Mouse (Mus musculus) liver, embryonic 14.5 days (tissue): ENCODE results near the gene Gm45062. TPM values are rescaled to one million over a fixed set of nuclear protein-coding genes. Genes with fewer than 3 reads are reported as not detected.

Source experiments
- ATAC-seq: fragments of 200-750 bp; cut with Nextera tagmentation; 2 replicates; pipeline ENCODE4 v1.8.0; 2017; ENCODE audit warnings: moderate number of reproducible peaks, mild to moderate bottlenecking, moderate library complexity; ENCODE audit not compliant: insufficient read depth
- DNase-seq, 3 experiments: peaks; one replicate each; pipeline ENCODE4 v3.0.0-alpha.2; 2012 to 2013; ENCODE audit warnings: low read depth in 3 of 3, low spot score in 3 of 3
- H3K27ac ChIP-seq: fragments of 300-500 bp; sonication (generic); 2 replicates; pipeline ENCODE4 v1.5.1; 2014; ENCODE audit warnings: moderate library complexity, mild to moderate bottlenecking, control low read depth, inconsistent platforms
- H3K27me3 ChIP-seq: fragments of 300-500 bp; sonication (generic); 2 replicates; pipeline ENCODE4 v1.6.1; 2014; ENCODE audit warnings: mild to moderate bottlenecking, low read length, moderate library complexity; ENCODE audit not compliant: control insufficient read depth, insufficient read depth
- H3K36me3 ChIP-seq: fragments of 300-500 bp; sonication (generic); replicated peaks from 2 replicates; pipeline ENCODE4 v1.6.1; 2014; ENCODE audit warnings: low read depth; ENCODE audit not compliant: control insufficient read depth, insufficient read depth
- H3K4me1 ChIP-seq, 2 experiments: fragments of 200-500 bp in 1 of 2; fragments of 300-500 bp in 1 of 2; sonication (generic) in 1 of 2; replicated peaks; 2 replicates each; pipeline ENCODE4 v1.6.1; 2012 to 2014; ENCODE audit warnings: antibody characterized with exemption in 1 of 2, inconsistent platforms in 1 of 2, low read length in 1 of 2; ENCODE audit not compliant: control insufficient read depth in 2 of 2, insufficient read depth in 2 of 2
- H3K4me2 ChIP-seq: fragments of 300-500 bp; sonication (generic); 2 replicates; pipeline ENCODE4 v1.6.1; 2014; ENCODE audit warnings: low read depth, mild to moderate bottlenecking, control low read depth, moderate library complexity
- H3K4me3 ChIP-seq, 2 experiments: fragments of 200-500 bp in 1 of 2; fragments of 300-500 bp in 1 of 2; sonication (generic) in 1 of 2; 2 replicates each; pipeline ENCODE4 v1.5.1; 2012 to 2014; ENCODE audit warnings: low read depth in 2 of 2, low read length in 2 of 2, mild to moderate bottlenecking in 2 of 2, control low read depth in 1 of 2, inconsistent platforms in 1 of 2, moderate library complexity in 1 of 2; ENCODE audit not compliant: insufficient read depth in 1 of 2
- H3K9ac ChIP-seq: fragments of 300-500 bp; sonication (generic); replicated peaks from 2 replicates; pipeline ENCODE4 v1.6.1; 2014; ENCODE audit warnings: mild to moderate bottlenecking, control low read depth, moderate library complexity
- H3K9me3 ChIP-seq: fragments of 300-500 bp; sonication (generic); 2 replicates; pipeline ENCODE4 v1.6.1; 2016; ENCODE audit warnings: low read length, mixed read lengths; ENCODE audit not compliant: control insufficient read depth
- CTCF ChIP-seq: IDR thresholded peaks from 2 replicates; pipeline ENCODE4 v1.5.1; 2016; ENCODE audit warnings: antibody characterized with exemption, low read depth, control low read depth
- EP300 ChIP-seq: IDR thresholded peaks from 2 replicates; pipeline ENCODE4 v1.6.1; 2016; ENCODE audit warnings: antibody characterized with exemption, low read depth
- WGBS: fragments of 180-500 bp; shearing (Covaris S2); extraction: QIAGEN DNeasy Blood & Tissue Kit; methylation state at CpG from one replicate; pipeline ENCODE4 v1.1.7; 2014; ENCODE audit not compliant: insufficient replicate concordance; 5-methylcytosine and 5-hydroxymethylcytosine counted together
- polyA plus RNA-seq, 2 experiments: library from polyadenylated mRNA; depleted of rRNA in 1 of 2; stranded (reverse) in 1 of 2; unstranded in 1 of 2; fragments of >200 nt; fragmentation: Nextera tagmentation in 1 of 2; extraction: Ambion mirVana in 1 of 2; gene quantifications; 2 replicates each; pipeline versions ENCODE4 v1.2.1 to v1.2.3; 2012 to 2014

The Gm45062 gene
- polyA plus RNA-seq, 2 experiments, result 0.86 to 1.9 TPM

GRCm38 (mm10) chr6:8465985-8466384, 206.7 kb downstream of the Gm45062 start:
- no peak overlapping the region for H3K27ac ChIP-seq
- DNase-seq (no peak), ATAC-seq (no peak)
- no peaks in the 10 kb centered on the region for H3K27me3 ChIP-seq
- H3K9ac ChIP-seq, result no peak overlapping the region
- H3K4me1 ChIP-seq, result no peaks in the 10 kb centered on the region
- whole genome bisulfite sequencing, result 65% methylated on average over 5 of the region's 5 CpGs
- no peak overlapping the region for H3K4me2 ChIP-seq
- H3K36me3 ChIP-seq, result no peaks in the 10 kb centered on the region
- H3K9me3 ChIP-seq, result no peaks in the 10 kb centered on the region
- no peak overlapping the region for H3K4me3 ChIP-seq
- TF ChIP-seq EP300 (no peak), CTCF (no peak)

- no peak for TF ChIP-seq EP300
- TF ChIP-seq CTCF, result no peak
- Histone ChIP-seq H3K4me3 (no peak overlapping the region), H3K27ac (no peak overlapping the region), H3K9me3 (no peaks in the 10 kb centered on the region), H3K9ac (no peak overlapping the region), H3K36me3 (no peaks in the 10 kb centered on the region), H3K4me1 (peaks cover 0 to 2% of the 10 kb centered on the region in 2 experiments; a peak in 2 of 4 replicates), H3K4me2 (no peak overlapping the region), H3K27me3 (no peaks in the 10 kb centered on the region)
- DNase-seq (no peak), ATAC-seq (no peak)
- WGBS, result 69% methylated on average over 10 of the region's 10 CpGs
These were observed 208.6 kb downstream of the Gm45062 start for GRCm38 (mm10) chr6:8467667-8468337.

- WGBS, result 92% methylated on average over 3 of the region's 3 CpGs
- no peaks in the 10 kb centered on the region for H3K36me3 ChIP-seq
- H3K27ac ChIP-seq, result no peak overlapping the region
- no peak for ATAC-seq
- H3K27me3 ChIP-seq, result no peaks in the 10 kb centered on the region
- TF ChIP-seq CTCF (no peak), EP300 (no peak)
- no peaks in the 10 kb centered on the region for H3K9me3 ChIP-seq
- H3K4me2 ChIP-seq, result no peak overlapping the region
- DNase-seq, result no peak
- H3K9ac ChIP-seq, result no peak overlapping the region
- peaks cover 0 to 10% of the 10 kb centered on the region in 2 experiments; a peak in 2 of 4 replicates for H3K4me1 ChIP-seq
- no peak overlapping the region for H3K4me3 ChIP-seq
These were observed 210.7 kb downstream of the Gm45062 start for GRCm38 (mm10) chr6:8469918-8470317.

GRCm38 (mm10) chr6:8472125-8472524, 212.9 kb downstream of the Gm45062 start:
- ATAC-seq (no peak), DNase-seq (no peak)
- WGBS, result 77% methylated on average over 3 of the region's 3 CpGs
- TF ChIP-seq EP300 (no peak), CTCF (no peak)
- Histone ChIP-seq H3K27me3 (no peaks in the 10 kb centered on the region), H3K27ac (no peak overlapping the region), H3K4me1 (peaks cover 0 to 10% of the 10 kb centered on the region in 2 experiments; a peak in 2 of 4 replicates), H3K9ac (no peak overlapping the region), H3K4me3 (no peak overlapping the region), H3K36me3 (no peaks in the 10 kb centered on the region), H3K4me2 (no peak overlapping the region), H3K9me3 (no peaks in the 10 kb centered on the region)

GRCm38 (mm10) chr6:8472915-8473314, 213.7 kb downstream of the Gm45062 start:
- Histone ChIP-seq H3K9ac (no peak overlapping the region), H3K36me3 (no peaks in the 10 kb centered on the region), H3K4me1 (peaks cover 0 to 10% of the 10 kb centered on the region in 2 experiments; a peak in 2 of 4 replicates), H3K4me2 (no peak overlapping the region), H3K27me3 (no peaks in the 10 kb centered on the region), H3K27ac (no peak overlapping the region), H3K4me3 (no peak overlapping the region), H3K9me3 (no peaks in the 10 kb centered on the region)
- DNase-seq (no peak), ATAC-seq (no peak)
- 25% methylated on average over 5 of the region's 5 CpGs for WGBS
- TF ChIP-seq CTCF (no peak), EP300 (no peak)
